Mouse (Mus musculus) brain, embryonic 14.5 days (tissue): ENCODE results near the gene Lztr1. TPM values are rescaled to one million over a fixed set of nuclear protein-coding genes. Genes with fewer than 3 reads are reported as not detected.
"Not testable (repeated sequence)": the region's sequence is repeated elsewhere in the genome, so short reads cannot be mapped to it uniquely, and the experiment has no call there.

ENCODE experiments used
- DNase-seq: peaks from one replicate; pipeline ENCODE4 v3.0.0-alpha.2; 2011; ENCODE audit warnings: low read depth
- CTCF ChIP-seq: fragments of 200-500 bp; IDR thresholded peaks from 2 replicates; pipeline ENCODE4 v1.5.1; 2012; ENCODE audit warnings: inconsistent platforms, mild to moderate bottlenecking, moderate library complexity, borderline replicate concordance; ENCODE audit not compliant: insufficient read depth, insufficient read length; ENCODE audit errors: extremely low read depth
- POLR2A ChIP-seq: fragments of 200-500 bp; IDR thresholded peaks from 2 replicates; pipeline ENCODE4 v1.6.1; 2012; ENCODE audit warnings: mild to moderate bottlenecking, inconsistent platforms, borderline replicate concordance; ENCODE audit not compliant: poor library complexity, insufficient read depth, insufficient read length, severe bottlenecking; ENCODE audit errors: extremely low read depth
- polyA plus RNA-seq: library from polyadenylated mRNA; depleted of rRNA; stranded (reverse); fragments of >200 nt; gene quantifications from 2 replicates; pipeline ENCODE4 v1.2.3, GENCODE M21; 2012

Gene Lztr1
- polyA plus RNA-seq, 1 experiment, result 309 TPM

GRCm38 (mm10) chr16:17488478-17489468 is 19.7 kb upstream of the Lztr1 start:
- TF ChIP-seq POLR2A (no peak), CTCF (peak; percentile 23; the same call in 1 of the 2 replicates)
- DNase-seq, result peak; percentile 38

GRCm38 (mm10) chr16:17489469-17490111 is 18.9 kb upstream of the Lztr1 start, which contains the start of gene Aifm3:
Gene Aifm3 (plus strand): TSS chr16:17489611.
- DNase-seq, result peak; percentile 23
- TF ChIP-seq CTCF, result no peak
- TF ChIP-seq POLR2A, result no peak

DNA sequence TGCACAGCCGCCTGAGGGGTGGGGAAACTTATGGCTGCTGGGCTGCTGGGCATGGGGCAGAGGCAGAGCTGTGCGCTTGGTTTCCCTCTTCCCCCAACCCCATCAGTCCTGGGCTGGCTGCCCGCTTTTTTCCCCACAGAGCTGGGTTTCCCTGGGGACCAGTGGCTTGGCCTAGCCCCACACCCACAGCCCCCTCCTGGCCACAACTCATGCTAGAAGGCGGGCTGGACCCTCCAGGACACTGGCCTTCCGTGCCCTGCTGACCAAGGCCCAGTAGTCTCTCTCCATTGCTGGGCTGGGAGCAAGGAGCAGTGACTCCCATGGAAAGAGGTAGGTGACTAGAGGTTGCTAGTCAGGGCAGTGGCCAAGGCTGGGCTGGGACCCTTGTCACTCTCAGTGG is 17.3 kb upstream of the Lztr1 start:
- TF ChIP-seq CTCF (no peak), POLR2A (no peak)
- DNase-seq, result no peak

DNA sequence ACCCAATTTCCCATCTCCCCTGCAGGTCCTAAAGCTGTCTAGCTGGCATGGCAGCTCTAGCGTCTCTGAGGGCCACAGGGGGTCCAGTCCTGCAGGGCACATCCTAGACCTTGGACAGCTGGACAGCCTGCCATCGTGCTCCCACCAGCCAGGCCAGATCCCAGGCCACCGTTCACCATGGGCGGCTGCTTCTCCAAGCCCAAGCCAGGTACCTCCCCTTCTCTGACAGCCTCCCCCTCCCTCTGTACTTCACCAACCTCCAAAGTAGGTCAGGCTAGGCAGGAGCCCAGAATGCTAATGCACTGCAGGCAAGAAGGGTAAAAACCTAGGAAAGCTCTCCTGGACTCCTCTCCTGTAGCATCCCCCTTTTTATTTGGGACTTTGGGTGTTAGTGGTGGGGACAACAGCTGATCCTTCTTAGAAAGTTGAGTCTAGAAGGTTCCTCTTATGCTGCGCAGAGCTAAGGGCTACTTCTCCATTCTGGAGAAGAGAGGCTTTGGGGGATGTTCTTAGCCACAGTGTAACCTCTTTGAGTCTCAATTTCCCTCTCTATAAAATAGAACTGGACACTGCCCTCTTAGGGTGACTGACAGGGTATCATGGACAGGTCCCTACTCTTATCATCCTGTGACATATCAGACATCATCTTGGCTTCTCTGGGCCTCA is 16.5 kb upstream of the Lztr1 start:
- no peak for DNase-seq
- TF ChIP-seq POLR2A, result no peak
- no peak for TF ChIP-seq CTCF

GRCm38 (mm10) chr16:17496499-17497305 is 11.8 kb upstream of the Lztr1 start:
- DNase-seq, result peak; percentile 87
- TF ChIP-seq POLR2A (no peak), CTCF (no peak)

DNA sequence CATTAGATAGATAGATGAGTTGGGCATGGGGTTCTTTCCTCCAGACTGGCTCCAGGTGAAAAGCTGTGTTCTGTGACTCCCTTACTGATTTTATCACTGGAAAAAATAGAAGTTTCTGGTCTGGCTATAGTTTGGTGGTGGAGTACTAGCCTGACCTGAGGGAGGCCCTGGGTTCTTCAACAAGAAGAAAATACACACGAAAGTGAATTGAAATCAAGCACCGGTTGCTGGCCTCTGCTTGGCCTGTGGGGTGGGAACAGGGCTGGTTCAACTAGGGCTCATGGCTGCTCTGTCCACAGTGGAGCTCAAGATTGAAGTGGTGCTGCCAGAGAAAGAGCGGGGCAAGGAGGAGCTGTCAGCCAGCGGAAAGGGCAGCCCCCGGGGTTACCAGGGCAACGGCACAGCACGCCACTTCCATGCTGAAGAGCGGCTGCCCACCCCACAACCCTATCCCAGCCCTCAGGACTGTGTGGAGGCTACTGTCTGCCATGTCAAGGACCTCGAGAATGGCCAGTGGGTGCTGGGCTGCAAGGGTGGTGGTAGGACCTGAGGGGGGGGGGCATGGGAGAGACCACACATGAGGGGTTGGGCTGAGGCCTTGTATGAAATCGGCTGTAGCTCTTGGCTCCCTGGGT is 9.1 kb upstream of the Lztr1 start:
- peak; percentile 81 for DNase-seq
- TF ChIP-seq POLR2A, result no peak
- TF ChIP-seq CTCF, result no peak

DNA sequence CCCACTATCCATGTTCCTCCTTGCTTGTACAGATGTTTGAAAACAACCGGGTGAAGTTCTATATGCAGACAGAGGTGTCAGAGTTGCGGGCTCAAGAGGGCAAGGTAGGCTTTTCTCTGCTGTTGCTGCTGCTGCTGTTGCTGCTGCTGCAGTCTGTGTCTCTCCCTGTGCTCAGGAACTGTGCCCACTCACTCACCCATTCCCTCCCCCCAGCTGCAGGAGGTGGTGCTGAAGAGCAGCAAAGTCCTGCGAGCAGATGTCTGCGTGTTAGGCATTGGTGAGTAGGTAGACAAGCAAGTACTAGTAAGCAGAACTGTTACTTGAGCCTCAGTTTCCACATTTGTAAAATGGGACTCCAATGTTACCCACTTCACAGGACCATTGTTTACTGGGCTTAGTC is 5.8 kb upstream of the Lztr1 start:
- DNase-seq, result no peak
- TF ChIP-seq POLR2A, result no peak
- TF ChIP-seq CTCF, result no peak

GRCm38 (mm10) chr16:17507018-17507552 is 1.4 kb upstream of the Lztr1 start:
- no peak for DNase-seq
- TF ChIP-seq POLR2A, result no peak

- not testable (repeated sequence) for DNase-seq
Observed at GRCm38 (mm10) chr16:17508031-17508430, 457 bp upstream of the Lztr1 start.

- DNase-seq, result no peak
- TF ChIP-seq POLR2A (no peak), CTCF (no peak)
Observed at GRCm38 (mm10) chr16:17509240-17509597, 731 bp downstream of the Lztr1 start.

GRCm38 (mm10) chr16:17510143-17510542 is 1.7 kb downstream of the Lztr1 start:
- TF ChIP-seq POLR2A (no peak), CTCF (no peak)
- DNase-seq, result no peak

DNA sequence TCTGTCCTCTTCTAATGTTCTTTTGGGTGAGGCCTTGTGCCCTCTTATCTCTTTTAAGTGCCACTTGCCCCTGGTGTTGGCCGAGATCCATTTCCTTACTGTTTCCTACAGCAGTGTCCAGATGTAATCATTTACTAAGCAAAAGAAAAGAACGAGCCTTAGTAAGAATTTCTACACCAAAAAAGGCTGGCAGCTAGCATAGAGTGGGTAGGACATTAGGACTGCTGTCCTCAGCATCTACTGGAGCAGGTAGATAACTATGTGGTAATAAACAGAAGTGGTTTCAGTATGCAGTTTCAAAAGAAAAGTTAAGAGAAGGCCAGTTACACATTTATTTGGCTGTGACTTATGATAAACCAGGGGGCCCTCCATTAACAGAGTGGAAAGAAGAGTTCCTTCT is 2.2 kb downstream of the Lztr1 start:
- no peak for TF ChIP-seq POLR2A
- TF ChIP-seq CTCF, result no peak
- no peak for DNase-seq
